Mouse (Mus musculus) central nervous system, embryonic 14 days (tissue): ENCODE measurements around the gene Gm3278. TPM values are rescaled to one million over a fixed set of nuclear protein-coding genes. Genes with fewer than 3 reads are reported as not detected.

Experiments
- polyA plus RNA-seq: library from polyadenylated mRNA; depleted of rRNA; stranded (reverse); fragments of >200 nt; gene quantifications from 2 replicates; pipeline ENCODE4 v1.2.3, GENCODE M21; 2012; rRNA removed

Gm3278 gene
- polyA plus RNA-seq = 0.15 and 0.17 TPM in 2 replicates

DNA sequence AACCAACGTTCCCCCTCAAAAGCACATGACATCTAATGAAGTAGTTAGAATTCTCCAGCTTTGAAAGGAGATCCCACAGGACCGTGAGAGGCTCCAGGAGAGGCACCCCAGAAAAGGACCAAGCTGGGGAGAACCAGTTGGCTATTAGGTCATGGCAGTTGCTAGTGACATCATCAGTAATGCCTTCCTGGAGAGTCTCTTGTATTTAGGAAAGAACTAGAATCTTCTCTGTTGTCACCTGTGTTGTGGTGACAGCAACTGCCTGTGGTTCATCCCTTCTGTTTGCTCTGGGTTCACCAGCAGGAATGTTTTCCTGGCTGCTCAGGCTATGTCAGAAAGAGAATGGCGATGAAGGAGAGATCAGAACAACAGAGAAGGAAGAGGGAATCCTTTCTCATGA, at the start of gene Gm3278:
Gm3278 (plus strand) TSS at position 301 of the 400 bp plus-strand sequence.

DNA sequence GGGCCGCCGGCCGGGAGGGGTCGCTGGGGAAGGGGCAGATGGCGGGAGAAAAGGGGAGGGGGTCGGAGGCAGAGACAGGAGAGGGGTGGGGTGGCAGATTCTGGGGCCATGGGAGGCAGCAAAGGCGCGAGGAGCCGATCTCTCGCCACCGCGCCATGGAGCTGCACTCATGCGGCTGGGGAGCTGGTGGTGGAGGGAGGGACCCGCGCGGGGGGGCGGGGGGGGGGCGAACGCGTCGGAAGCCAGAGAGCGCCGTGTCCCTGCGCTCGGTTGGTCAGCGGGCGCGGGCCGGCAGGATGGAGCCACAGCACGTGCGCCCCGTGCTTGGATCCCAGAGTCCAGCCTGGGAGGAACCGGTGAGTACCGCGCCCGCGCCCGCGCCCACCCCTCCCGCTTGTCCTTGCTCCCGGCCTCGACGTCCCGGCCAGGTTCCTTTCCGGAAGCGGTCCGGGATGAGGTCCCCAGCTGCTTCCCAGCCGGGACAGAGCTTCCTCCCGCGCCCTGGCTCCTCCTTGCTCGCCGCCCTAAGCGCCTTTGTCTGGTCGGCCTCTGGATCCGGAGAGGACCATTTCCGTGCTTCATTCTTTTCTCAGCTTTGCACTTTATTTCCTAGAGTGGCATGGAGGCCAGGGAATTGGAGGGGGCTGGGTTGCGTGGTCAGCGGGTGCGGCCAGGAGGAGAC, 36.8 kb upstream of the Gm3278 start, which contains the start of gene Gm3264:
Gm3264 (plus strand) TSS at position 278 of the 682 bp plus-strand sequence.

Other genes with a start within 250 kb of the Gm3278 start
- gene Gm3239, start 228.2 kb upstream of the Gm3278 start, polyA plus RNA-seq = 0.71 and 0.96 TPM in 2 replicates
- not detected in 2 replicates for gene Gm7876, start 183.2 kb upstream of the Gm3278 start, polyA plus RNA-seq
- 4.3 and 4.5 TPM in 2 replicates for gene Gm3252, start 165.6 kb upstream of the Gm3278 start, polyA plus RNA-seq
- gene Gm9602, start 116.1 kb upstream of the Gm3278 start, polyA plus RNA-seq = not detected in 2 replicates
- gene Gm3269, start 54.3 kb upstream of the Gm3278 start, polyA plus RNA-seq = not detected in 2 replicates
- gene Gm3264, start 36.8 kb upstream of the Gm3278 start, polyA plus RNA-seq = 3.7 and 4.1 TPM in 2 replicates
- not detected in 2 replicates for gene Gm8297, start 91.5 kb downstream of the Gm3278 start, polyA plus RNA-seq
- not detected in 2 replicates for gene Gm3298, start 123.5 kb downstream of the Gm3278 start, polyA plus RNA-seq
- gene 4930555G01Rik, start 158.2 kb downstream of the Gm3278 start, polyA plus RNA-seq = not detected in 2 replicates
- 13.0 and 14.3 TPM in 2 replicates for gene Gm8281, start 178.6 kb downstream of the Gm3278 start, polyA plus RNA-seq
- 0.02 TPM in 1 of 2 replicates, not detected in the other for gene Gm8279, start 239.1 kb downstream of the Gm3278 start, polyA plus RNA-seq